Mouse (Mus musculus) neural tube, embryonic 15.5 days (tissue): ENCODE measurements around the gene Gm3486. TPM values are rescaled to one million over a fixed set of nuclear protein-coding genes. Genes with fewer than 3 reads are reported as not detected.
"Not testable (repeated sequence)": the region's sequence is repeated elsewhere in the genome, so short reads cannot be mapped to it uniquely, and the experiment has no call there.

Source experiments
- ATAC-seq: fragments of 200-750 bp; cut with Nextera tagmentation; 2 replicates; pipeline ENCODE4 v1.8.0; 2017; ENCODE audit warnings: mild to moderate bottlenecking, moderate TSS enrichment, moderate library complexity; ENCODE audit not compliant: low FRiP score
- H3K27ac ChIP-seq: fragments of 300-500 bp; sonication (generic); replicated peaks from 2 replicates; pipeline ENCODE4 v1.5.1; 2015; ENCODE audit warnings: mild to moderate bottlenecking, inconsistent platforms
- H3K27me3 ChIP-seq: fragments of 300-500 bp; sonication (generic); replicated peaks from 2 replicates; pipeline ENCODE4 v1.6.1; 2015; ENCODE audit warnings: inconsistent platforms
- H3K36me3 ChIP-seq: fragments of 300-500 bp; sonication (generic); 2 replicates; pipeline ENCODE4 v1.6.1; 2015; ENCODE audit warnings: inconsistent platforms
- H3K4me1 ChIP-seq: fragments of 300-500 bp; sonication (generic); 2 replicates; pipeline ENCODE4 v1.6.1; 2015; ENCODE audit warnings: inconsistent platforms
- H3K4me2 ChIP-seq: fragments of 300-500 bp; sonication (generic); 2 replicates; pipeline ENCODE4 v1.6.1; 2015; ENCODE audit warnings: inconsistent platforms, mild to moderate bottlenecking, moderate library complexity
- H3K4me3 ChIP-seq: fragments of 300-500 bp; sonication (generic); replicated peaks from 2 replicates; pipeline ENCODE4 v1.5.1; 2015; ENCODE audit warnings: mild to moderate bottlenecking, inconsistent platforms
- H3K9ac ChIP-seq: fragments of 300-500 bp; sonication (generic); replicated peaks from 2 replicates; pipeline ENCODE4 v1.6.1; 2015; ENCODE audit warnings: mild to moderate bottlenecking, inconsistent platforms
- H3K9me3 ChIP-seq: fragments of 300-500 bp; sonication (generic); replicated peaks from 2 replicates; pipeline ENCODE4 v1.6.1; 2016; ENCODE audit warnings: inconsistent platforms
- WGBS: fragments of 180-500 bp; shearing (Covaris S2); methylation state at CpG from one replicate; pipeline ENCODE4 v1.1.7; 2015; ENCODE audit warnings: mixed read lengths; 5-methylcytosine and 5-hydroxymethylcytosine counted together
- polyA plus RNA-seq: library from polyadenylated mRNA; unstranded; fragments of >200 nt; fragmentation: Nextera tagmentation; extraction: Ambion mirVana; gene quantifications from 2 replicates; pipeline ENCODE4 v1.2.1, GENCODE M21; 2015

The Gm3486 gene
- polyA plus RNA-seq, result 0.18 TPM in 1 of 2 replicates, not detected in the other

- H3K4me1 ChIP-seq, H3K9me3 ChIP-seq, ATAC-seq, H3K9ac ChIP-seq, H3K4me2 ChIP-seq, H3K27ac ChIP-seq, H3K27me3 ChIP-seq, H3K4me3 ChIP-seq, H3K36me3 ChIP-seq: not testable (repeated sequence)
Measured at GRCm38 (mm10) chr14:41489385-41489784, at the start of gene Gm3486. Gene Gm3486, minus strand, starts transcription at chr14:41489485.

GRCm38 (mm10) chr14:41524695-41525094 is 35.4 kb upstream of the Gm3486 start:
- H3K4me1 ChIP-seq, H3K4me2 ChIP-seq, H3K27me3 ChIP-seq, H3K9ac ChIP-seq, H3K27ac ChIP-seq, H3K9me3 ChIP-seq, H3K4me3 ChIP-seq, ATAC-seq, H3K36me3 ChIP-seq: not testable (repeated sequence)
- WGBS, result 79% methylated on average over 1 of the region's 1 CpGs

- H3K4me2 ChIP-seq, H3K4me3 ChIP-seq, H3K4me1 ChIP-seq, H3K27ac ChIP-seq, H3K9me3 ChIP-seq, ATAC-seq, H3K9ac ChIP-seq, H3K36me3 ChIP-seq, H3K27me3 ChIP-seq: not testable (repeated sequence)
- 74% methylated on average over 5 of the region's 5 CpGs for WGBS
Measured at GRCm38 (mm10) chr14:41520683-41521082, 31.4 kb upstream of the Gm3486 start.

GRCm38 (mm10) chr14:41453418-41453817 is 35.9 kb downstream of the Gm3486 start, which contains the start of gene Gm7954:
Gene Gm7954, minus strand, starts transcription at chr14:41453518.
- no CpG with 5 or more reads among the region's 2 CpGs for WGBS
- ATAC-seq, H3K36me3 ChIP-seq, H3K4me1 ChIP-seq, H3K9me3 ChIP-seq, H3K27ac ChIP-seq, H3K9ac ChIP-seq, H3K4me3 ChIP-seq, H3K4me2 ChIP-seq, H3K27me3 ChIP-seq: not testable (repeated sequence)

Other genes starting within 250 kb of the Gm3486 start
- gene Gm2832, start 210.7 kb downstream of the Gm3486 start, polyA plus RNA-seq, result 0.36 and 0.46 TPM in 2 replicates
- gene Gm5798, start 140.9 kb downstream of the Gm3486 start, polyA plus RNA-seq, result not detected in 2 replicates
- gene Gm7945, start 103.1 kb downstream of the Gm3486 start, polyA plus RNA-seq, result 0.12 TPM in 1 of 2 replicates, not detected in the other
- gene Gm6482, start 81.2 kb downstream of the Gm3486 start, polyA plus RNA-seq, result not detected in 2 replicates
- gene Gm7954, start 36.0 kb downstream of the Gm3486 start, polyA plus RNA-seq, result not detected in 2 replicates
- not detected in 2 replicates for gene Gm7970, start 66.1 kb upstream of the Gm3486 start, polyA plus RNA-seq
- not detected in 2 replicates for gene 1700049E17Rik2, start 83.7 kb upstream of the Gm3486 start, polyA plus RNA-seq
- not detected in 2 replicates for gene Gm3072, start 135.1 kb upstream of the Gm3486 start, polyA plus RNA-seq
- gene Gm3676, start 157.0 kb upstream of the Gm3486 start, polyA plus RNA-seq, result not detected in 2 replicates
- not detected in 2 replicates for gene Gm8068, start 212.4 kb upstream of the Gm3486 start, polyA plus RNA-seq